Mouse (Mus musculus) cerebellum, adult 2 months (tissue): ENCODE measurements around the gene Phf7. TPM values are rescaled to one million over a fixed set of nuclear protein-coding genes. Genes with fewer than 3 reads are reported as not detected.

Experiments used
- DNase-seq, 2 experiments: peaks; one replicate each; pipeline ENCODE4 v3.0.0; 2021
- H3K27ac ChIP-seq: fragments of 200-500 bp; 2 replicates; pipeline ENCODE4 v1.5.1; 2012; ENCODE audit warnings: low read length, control low read depth, inconsistent platforms; ENCODE audit not compliant: insufficient read depth
- H3K27me3 ChIP-seq: fragments of 200-500 bp; 2 replicates; pipeline ENCODE4 v1.6.1; 2012; ENCODE audit warnings: inconsistent platforms, mild to moderate bottlenecking, low read length, moderate library complexity; ENCODE audit not compliant: control insufficient read depth, insufficient read depth
- H3K4me1 ChIP-seq: fragments of 200-500 bp; 2 replicates; pipeline ENCODE4 v1.6.1; 2011; ENCODE audit warnings: low read length; ENCODE audit not compliant: control insufficient read depth, insufficient read depth
- H3K4me3 ChIP-seq: fragments of 200-500 bp; replicated peaks from 2 replicates; pipeline ENCODE3; 2011; ENCODE audit warnings: mild to moderate bottlenecking, low read depth, low read length, control low read depth; ENCODE audit not compliant: insufficient read depth
- CTCF ChIP-seq: fragments of 200-500 bp; IDR thresholded peaks from 2 replicates; pipeline ENCODE4 v1.5.1; 2011; ENCODE audit warnings: low read depth, mild to moderate bottlenecking, control low read depth, low read length, moderate library complexity, borderline replicate concordance; ENCODE audit not compliant: insufficient read depth
- POLR2A ChIP-seq: fragments of 200-500 bp; IDR thresholded peaks from 2 replicates; pipeline ENCODE4 v1.6.1; 2011; ENCODE audit warnings: low read length, control low read depth, borderline replicate concordance; ENCODE audit not compliant: insufficient read depth
- WGBS: fragments of 180-500 bp; shearing (Covaris S2); methylation state at CpG from one replicate; pipeline ENCODE4 v1.1.7; 2018; 5-methylcytosine and 5-hydroxymethylcytosine counted together
- polyA plus RNA-seq: library from polyadenylated mRNA; depleted of rRNA; stranded (reverse); fragments of >200 nt; gene quantifications from 2 replicates; pipeline ENCODE4 v1.2.3, GENCODE M21; 2012

Phf7 gene
- polyA plus RNA-seq, 1 experiment: 7.8 TPM

- WGBS: 91% methylated on average over 4 of the region's 4 CpGs
- no peak for DNase-seq
- Histone ChIP-seq H3K27me3 (no peaks in the 10 kb centered on the region), H3K4me1 (no peaks in the 10 kb centered on the region; the same call in 1 of the 2 replicates), H3K4me3 (no peak overlapping the region), H3K27ac (no peak overlapping the region)
- no peak for TF ChIP-seq POLR2A
- TF ChIP-seq CTCF: no peak
These were observed 42.0 kb downstream of the Phf7 start for GRCm38 (mm10) chr14:31209133-31209557.

DNA sequence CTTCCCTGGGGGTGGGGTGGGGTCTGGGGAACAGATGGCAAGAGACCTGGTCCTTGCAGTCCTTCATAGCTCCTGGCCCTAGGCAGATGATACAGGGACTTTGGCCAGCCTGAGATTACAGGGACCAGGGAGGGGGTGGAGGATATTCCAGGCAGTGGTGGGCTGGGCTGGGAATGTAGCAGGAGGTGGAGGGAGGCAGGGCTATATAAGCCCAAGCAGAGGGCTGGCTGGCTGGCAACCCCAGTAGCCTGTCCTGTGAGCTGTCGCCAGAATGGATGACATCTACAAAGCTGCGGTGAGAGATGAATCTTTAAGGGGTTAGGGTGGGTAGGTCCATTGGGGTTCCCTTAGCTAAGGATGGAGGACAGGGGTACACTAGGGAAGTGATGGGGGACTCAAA, 43.0 kb downstream of the Phf7 start, which contains the start of gene Tnnc1:
Tnnc1 (plus strand) TSS at position 229 of the 400 bp plus-strand sequence.
- no peaks in the 10 kb centered on the region for H3K27me3 ChIP-seq
- no peaks in the 10 kb centered on the region; the same call in 1 of the 2 replicates for H3K4me1 ChIP-seq
- H3K4me3 ChIP-seq: peak within 1 kb of the TSS; percentile 83

GRCm38 (mm10) chr14:31207070-31207830, 43.9 kb downstream of the Phf7 start:
- Histone ChIP-seq H3K4me3 (peak overlapping the region; percentile 83), H3K27me3 (no peaks in the 10 kb centered on the region), H3K27ac (peak overlapping the region; percentile 72), H3K4me1 (no peaks in the 10 kb centered on the region; the same call in 1 of the 2 replicates)
- peak in 1 of 2 experiments; percentile 40 for DNase-seq
- 44% methylated on average over 13 of the region's 13 CpGs for WGBS
- no peak for TF ChIP-seq POLR2A
- no peak for TF ChIP-seq CTCF

More for the DNA sequence above, 43.0 kb downstream of the Phf7 start, which contains the start of gene Tnnc1:
- 56% methylated on average over 2 of the region's 2 CpGs for WGBS
- TF ChIP-seq POLR2A (no peak), CTCF (no peak)
- DNase-seq: no peak
- peak within 1 kb of the TSS; percentile 72 for H3K27ac ChIP-seq

DNA sequence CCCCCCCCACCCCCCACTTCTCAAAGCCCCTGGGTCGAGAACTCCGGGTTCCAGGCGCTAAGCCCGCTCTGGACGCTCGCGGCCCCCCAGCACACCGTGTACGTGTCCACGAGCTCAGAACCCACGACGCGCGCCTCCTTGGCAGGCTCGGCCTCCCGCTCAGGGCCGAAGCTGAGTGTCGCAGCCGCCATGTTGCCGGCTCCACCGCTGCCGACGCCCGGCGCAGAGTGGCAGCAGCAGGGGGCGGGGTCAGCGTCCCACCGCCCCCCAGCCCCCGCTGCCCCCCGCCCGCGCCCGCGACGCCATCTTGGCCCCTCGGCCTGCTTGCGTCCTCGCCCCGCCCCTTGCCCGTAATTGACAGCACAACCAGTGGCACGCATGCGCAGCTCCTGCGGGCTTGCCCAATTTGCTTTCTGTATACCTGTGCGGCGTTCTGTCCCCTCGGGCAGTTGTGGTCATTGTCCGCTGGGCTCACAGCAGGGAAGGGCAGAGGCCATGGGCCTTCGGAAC, 44.6 kb downstream of the Phf7 start:
- peak; percentile 94 for TF ChIP-seq POLR2A
- TF ChIP-seq CTCF: no peak
- DNase-seq: peak; percentile 96
- Histone ChIP-seq H3K4me1 (no peaks in the 10 kb centered on the region; the same call in 1 of the 2 replicates), H3K4me3 (peak overlapping the region; percentile 83), H3K27ac (peak overlapping the region; percentile 72), H3K27me3 (no peaks in the 10 kb centered on the region)
- WGBS: under 1% methylated on average over 46 of the region's 48 CpGs

GRCm38 (mm10) chr14:31205562-31206467, 45.3 kb downstream of the Phf7 start:
- under 1% methylated on average over 39 of the region's 39 CpGs for WGBS
- peak overlapping the region; percentile 60 for H3K27ac ChIP-seq
- no peaks in the 10 kb centered on the region for H3K27me3 ChIP-seq
- peak; percentile 60 to 74 for DNase-seq
- no peaks in the 10 kb centered on the region; the same call in 1 of the 2 replicates for H3K4me1 ChIP-seq
- H3K4me3 ChIP-seq: peak overlapping the region; percentile 83
- TF ChIP-seq CTCF (no peak), POLR2A (0 out of 2 replicates have a peak, but pooled peaks have one; percentile 27)

GRCm38 (mm10) chr14:31205244-31205561, 45.9 kb downstream of the Phf7 start:
- peak overlapping the region; percentile 83 for H3K4me3 ChIP-seq
- no peaks in the 10 kb centered on the region for H3K27me3 ChIP-seq
- WGBS: 3% methylated on average over 8 of the region's 8 CpGs

DNA sequence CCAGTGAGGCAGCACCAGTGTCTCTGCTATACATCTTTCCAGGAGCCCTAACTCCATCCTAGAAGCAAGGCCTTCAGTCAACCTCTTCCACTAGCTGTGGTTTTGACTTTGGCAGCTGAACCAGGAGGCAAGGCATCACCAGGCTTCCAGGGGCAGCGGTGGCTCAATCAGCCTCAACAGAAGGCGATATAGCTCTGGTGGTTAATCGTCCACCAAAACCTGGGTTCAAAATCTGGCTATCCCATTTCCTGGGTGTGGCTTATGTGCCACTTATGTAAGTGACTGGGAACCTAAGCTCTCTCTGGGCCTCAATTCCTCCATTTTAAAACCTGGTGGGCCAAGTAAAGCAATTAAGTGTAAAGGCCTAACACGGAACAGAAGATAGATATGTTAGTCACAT, 46.3 kb downstream of the Phf7 start:
- no peak for TF ChIP-seq CTCF
- no peak for TF ChIP-seq POLR2A
- no peak for DNase-seq
- 0 out of 2 replicates have a peak overlapping the region, but pooled peaks have one; percentile 60 for H3K27ac ChIP-seq
- WGBS: 32% methylated on average over 4 of the region's 4 CpGs
- no peaks in the 10 kb centered on the region for H3K27me3 ChIP-seq
- H3K4me1 ChIP-seq: no peaks in the 10 kb centered on the region; the same call in 1 of the 2 replicates
- H3K4me3 ChIP-seq: peak overlapping the region; percentile 83

More at GRCm38 (mm10) chr14:31205244-31205561, 45.9 kb downstream of the Phf7 start:
- Histone ChIP-seq H3K4me1 (no peaks in the 10 kb centered on the region; the same call in 1 of the 2 replicates), H3K27ac (peak overlapping the region; percentile 60; the same call in 1 of the 2 replicates)
- peak in 1 of 2 experiments; percentile 47 for DNase-seq
- TF ChIP-seq POLR2A (no peak), CTCF (no peak)
